Mouse (Mus musculus) MEL (cell line): ENCODE data around the gene Rfk. TPM values are rescaled to one million over a fixed set of nuclear protein-coding genes. Genes with fewer than 3 reads are reported as not detected.

Experiments
- DNase-seq: peaks from one replicate; pipeline ENCODE4 v3.0.0; 2011; ENCODE audit warnings: low read depth, low spot score
- H3K27ac ChIP-seq: 2 replicates; pipeline ENCODE4 v1.5.1; 2012; ENCODE audit warnings: low read depth, mild to moderate bottlenecking, control low read depth, low read length, moderate library complexity; ENCODE audit not compliant: control insufficient read depth
- H3K27me3 ChIP-seq, 2 experiments: fragments of 150-350 bp in 1 of 2; sonication (generic) in 1 of 2; 2 replicates each; pipeline ENCODE4 v1.6.1; 2012; ENCODE audit warnings: low read length in 2 of 2, mild to moderate bottlenecking in 2 of 2, improper control_type of control experiment in 1 of 2, moderate library complexity in 1 of 2; ENCODE audit not compliant: insufficient read depth in 2 of 2, control insufficient read depth in 1 of 2
- H3K36me3 ChIP-seq, 2 experiments: 2 replicates each; pipeline ENCODE4 v1.6.1; 2012 to 2014; ENCODE audit warnings: low read length in 2 of 2, improper control_type of control experiment in 1 of 2, inconsistent platforms in 1 of 2, mild to moderate bottlenecking in 1 of 2; ENCODE audit not compliant: insufficient read depth in 2 of 2, control insufficient read depth in 1 of 2
- H3K4me1 ChIP-seq, 2 experiments: fragments of 150-350 bp in 1 of 2; sonication (generic) in 1 of 2; 2 replicates each; pipeline ENCODE4 v1.6.1; 2012; ENCODE audit warnings: low read length in 2 of 2, improper control_type of control experiment in 1 of 2, mild to moderate bottlenecking in 1 of 2; ENCODE audit not compliant: insufficient read depth in 2 of 2, control insufficient read depth in 1 of 2
- H3K4me3 ChIP-seq, 2 experiments: fragments of 150-350 bp in 1 of 2; sonication (generic) in 1 of 2; 2 replicates each; pipeline ENCODE4 v1.5.1; 2012; ENCODE audit warnings: low read depth in 2 of 2, low read length in 2 of 2, mild to moderate bottlenecking in 2 of 2, moderate library complexity in 2 of 2, control low read depth in 1 of 2, improper control_type of control experiment in 1 of 2; ENCODE audit not compliant: control insufficient read depth in 1 of 2, insufficient read depth in 1 of 2
- H3K79me2 ChIP-seq: 2 replicates; pipeline ENCODE4 v1.6.1; 2012; ENCODE audit warnings: mild to moderate bottlenecking, low read length, moderate library complexity; ENCODE audit not compliant: control insufficient read depth, poor library complexity, insufficient read depth
- H3K9ac ChIP-seq: 2 replicates; pipeline ENCODE4 v1.6.1; 2012; ENCODE audit warnings: low read depth, mild to moderate bottlenecking, control low read depth, low read length, moderate library complexity; ENCODE audit not compliant: control insufficient read depth, poor library complexity, severe bottlenecking
- H3K9me3 ChIP-seq: fragments of 150-350 bp; sonication (generic); replicated peaks from 2 replicates; pipeline ENCODE4 v1.6.1; 2012; ENCODE audit warnings: mild to moderate bottlenecking, low read length, improper control_type of control experiment, moderate library complexity; ENCODE audit not compliant: insufficient read depth
- BHLHE40 ChIP-seq: IDR thresholded peaks from 2 replicates; pipeline ENCODE4 v1.6.1; 2012; ENCODE audit warnings: low read depth, mild to moderate bottlenecking, inconsistent platforms, low read length, improper control_type of control experiment, borderline replicate concordance
- CHD1 ChIP-seq: IDR thresholded peaks from 2 replicates; pipeline ENCODE4 v1.6.1; 2012; ENCODE audit warnings: low read depth, mild to moderate bottlenecking, inconsistent platforms, low read length, improper control_type of control experiment
- CHD2 ChIP-seq: IDR thresholded peaks from 2 replicates; pipeline ENCODE4 v1.6.1; 2011; ENCODE audit warnings: low read length, improper control_type of control experiment
- E2F4 ChIP-seq: IDR thresholded peaks from 2 replicates; pipeline ENCODE4 v1.6.1; 2011; ENCODE audit warnings: low read depth, low read length, improper control_type of control experiment, borderline replicate concordance
- ELF1 ChIP-seq: IDR thresholded peaks from 2 replicates; pipeline ENCODE4 v1.6.1; 2014; ENCODE audit warnings: low read depth, mild to moderate bottlenecking, inconsistent platforms, low read length, improper control_type of control experiment, moderate library complexity
- EP300 ChIP-seq, 2 experiments: IDR thresholded peaks; 2 replicates each; pipeline ENCODE4 v1.6.1; 2011; ENCODE audit warnings: improper control_type of control experiment in 2 of 2, low read length in 2 of 2, low read depth in 1 of 2, mild to moderate bottlenecking in 1 of 2
- ETS1 ChIP-seq: IDR thresholded peaks from 2 replicates; pipeline ENCODE4 v1.6.1; 2012; ENCODE audit warnings: low read depth, mild to moderate bottlenecking, inconsistent platforms, low read length, improper control_type of control experiment, moderate library complexity
- GATA1 ChIP-seq: IDR thresholded peaks from 2 replicates; pipeline ENCODE4 v1.6.1; 2011; ENCODE audit warnings: low read depth, low read length, improper control_type of control experiment
- JUND ChIP-seq: IDR thresholded peaks from 2 replicates; pipeline ENCODE4 v1.6.1; 2011; ENCODE audit warnings: low read depth, mild to moderate bottlenecking, improper control_type of control experiment, low read length
- MAX ChIP-seq: IDR thresholded peaks from 2 replicates; pipeline ENCODE4 v1.6.1; 2011; ENCODE audit warnings: low read length, improper control_type of control experiment
- MAZ ChIP-seq: IDR thresholded peaks from 2 replicates; pipeline ENCODE4 v1.6.1; 2012; ENCODE audit warnings: low read depth, mild to moderate bottlenecking, inconsistent platforms, low read length, improper control_type of control experiment
- MYB ChIP-seq: IDR thresholded peaks from 2 replicates; pipeline ENCODE4 v1.6.1; 2011; ENCODE audit warnings: mild to moderate bottlenecking, low read depth, low read length, improper control_type of control experiment
- NELFE ChIP-seq: IDR thresholded peaks from 2 replicates; pipeline ENCODE4 v1.6.1; 2011; ENCODE audit warnings: low read depth, low read length, improper control_type of control experiment
- NRF1 ChIP-seq: IDR thresholded peaks from 2 replicates; pipeline ENCODE4 v1.6.1; 2014; ENCODE audit warnings: low read depth, mild to moderate bottlenecking, inconsistent platforms, low read length, improper control_type of control experiment, moderate library complexity; ENCODE audit not compliant: poor library complexity, insufficient read depth, severe bottlenecking
- TAL1 ChIP-seq: IDR thresholded peaks from 2 replicates; pipeline ENCODE4 v1.6.1; 2012; ENCODE audit warnings: mild to moderate bottlenecking, inconsistent platforms, low read length, moderate library complexity, mixed read lengths
- TBP ChIP-seq: IDR thresholded peaks from 2 replicates; pipeline ENCODE4 v1.8.0; 2011; ENCODE audit warnings: low read depth, low read length, improper control_type of control experiment
- UBTF ChIP-seq: IDR thresholded peaks from 2 replicates; pipeline ENCODE4 v1.6.1; 2012; ENCODE audit warnings: low read depth, mild to moderate bottlenecking, inconsistent platforms, low read length, improper control_type of control experiment, moderate library complexity, borderline replicate concordance; ENCODE audit not compliant: insufficient read depth
- ZC3H11A ChIP-seq: IDR thresholded peaks from 2 replicates; pipeline ENCODE4 v1.6.1; 2012; ENCODE audit warnings: low read depth, mild to moderate bottlenecking, inconsistent platforms, low read length, improper control_type of control experiment
- ZKSCAN1 ChIP-seq: IDR thresholded peaks from 2 replicates; pipeline ENCODE4 v1.6.1; 2012; ENCODE audit warnings: low read depth, mild to moderate bottlenecking, inconsistent platforms, low read length, improper control_type of control experiment, moderate library complexity
- ZMIZ1 ChIP-seq: IDR thresholded peaks from 2 replicates; pipeline ENCODE4 v1.6.1; 2012; ENCODE audit warnings: low read depth, mild to moderate bottlenecking, inconsistent platforms, low read length, improper control_type of control experiment, moderate library complexity
- ZNF384 ChIP-seq: IDR thresholded peaks from 2 replicates; pipeline ENCODE4 v1.6.1; 2012; ENCODE audit warnings: low read depth, mild to moderate bottlenecking, inconsistent platforms, low read length, improper control_type of control experiment
- polyA plus RNA-seq, 2 experiments: library from polyadenylated mRNA; stranded (reverse) in 1 of 2; unstranded in 1 of 2; fragments of >175 nt in 1 of 2; fragments of >200 nt in 1 of 2; gene quantifications; 2 replicates each; pipeline versions ENCODE4 v1.2.1 to v1.2.4; 2012; ENCODE audit warnings: low replicate concordance in 2 of 2, low read depth in 1 of 2; ENCODE audit not compliant: insufficient read length in 2 of 2, insufficient read depth in 1 of 2, missing spikeins in 1 of 2
- total RNA-seq: library from RNA; depleted of rRNA; stranded (reverse); fragments of 300-350 nt; gene quantifications from 2 replicates; pipeline ENCODE4 v1.2.3, GENCODE M21; 2012

The Rfk gene
- total and polyA plus RNA-seq, 3 experiments: 16.2 to 39.7 TPM; not detected in 1

- TF ChIP-seq E2F4 (no peak), GATA1 (no peak), TBP (0 out of 2 replicates have a peak, but pooled peaks have one; percentile 14), ETS1 (no peak)
These were observed at the start of gene Rfk (continued) for GRCm38 (mm10) chr19:17393841-17394591.

DNA sequence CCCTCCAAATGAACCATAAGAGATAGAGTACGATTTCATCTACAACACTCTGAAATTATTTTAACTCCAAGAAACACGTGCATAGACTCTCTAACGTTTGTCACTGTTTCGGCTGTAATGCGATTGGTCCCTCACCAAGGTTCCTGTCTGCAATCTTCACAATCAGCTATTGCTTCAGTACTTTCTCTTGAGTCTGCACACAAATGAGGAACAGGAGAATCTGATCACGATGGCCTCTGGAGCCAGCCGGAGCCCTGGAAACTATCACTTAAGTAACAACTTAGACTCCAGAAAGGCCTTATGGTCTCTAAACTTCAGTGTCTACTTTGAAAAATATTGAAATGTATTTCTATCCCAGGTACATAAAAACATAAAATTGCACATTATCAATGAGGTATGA is 49.0 kb upstream of the Rfk start:
- no peaks in the 10 kb centered on the region; a peak in 1 of 4 replicates for H3K27me3 ChIP-seq
- no peak overlapping the region for H3K27ac ChIP-seq
- no peaks in the 10 kb centered on the region for H3K4me1 ChIP-seq

DNA sequence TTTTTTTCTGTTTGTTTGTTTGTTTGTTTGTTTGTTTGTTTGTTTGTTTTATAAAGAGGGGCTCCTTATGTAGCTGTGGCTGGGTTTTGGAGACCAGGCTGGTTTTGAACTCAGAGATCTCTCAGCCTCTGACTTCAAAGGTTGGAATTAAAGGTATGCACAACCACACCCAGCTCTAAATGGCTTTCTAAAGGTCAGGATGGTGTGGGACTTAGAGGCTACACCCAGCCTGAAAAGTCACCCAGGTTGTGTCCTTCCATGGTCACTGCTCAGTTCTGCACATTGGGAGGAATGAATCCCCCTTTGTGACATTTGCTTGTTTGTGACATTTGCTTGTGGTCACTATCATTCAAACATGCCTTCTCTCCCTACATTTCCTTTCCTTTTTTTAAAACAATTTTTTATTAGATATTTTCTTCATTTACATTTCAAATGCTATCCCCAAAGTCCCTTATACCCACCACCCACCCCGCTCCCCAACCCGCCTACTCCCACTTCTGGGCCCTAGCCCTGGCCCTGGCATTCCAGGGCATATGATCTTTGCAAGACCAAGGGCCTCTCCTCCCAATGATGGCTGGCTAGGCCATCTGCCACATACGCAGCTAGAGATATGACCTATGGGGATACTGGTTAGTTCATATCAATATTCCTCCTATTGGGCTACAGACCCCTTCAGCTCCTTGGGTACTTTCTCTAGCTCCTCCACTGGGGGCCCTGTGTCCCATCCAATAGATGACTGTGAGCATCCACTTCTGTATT is 46.9 kb upstream of the Rfk start:
- no peaks in the 10 kb centered on the region; a peak in 1 of 4 replicates for H3K27me3 ChIP-seq
- H3K4me3 ChIP-seq: no peak overlapping the region
- no peak overlapping the region for H3K9ac ChIP-seq
- H3K4me1 ChIP-seq: no peaks in the 10 kb centered on the region
- no peak overlapping the region for H3K27ac ChIP-seq
- H3K36me3 ChIP-seq: no peaks in the 10 kb centered on the region
- no peak for DNase-seq
- H3K9me3 ChIP-seq: no peaks in the 10 kb centered on the region
- TF ChIP-seq ZNF384: no peak
- TF ChIP-seq, all 39 proteins: peak for 0
- no peaks in the 10 kb centered on the region for H3K79me2 ChIP-seq

More for the DNA sequence above, 49.0 kb upstream of the Rfk start:
- TF ChIP-seq MAZ: no peak
- TF ChIP-seq ELF1: no peak
- no peak for TF ChIP-seq ETS1
- TF ChIP-seq ZMIZ1: no peak
- no peak for TF ChIP-seq BHLHE40
- no peak for TF ChIP-seq TBP
- no peak for TF ChIP-seq EP300 (IDR thresholded peaks at IDR 0.05; ENCODE audit: low read depth in 1 of 2, low read length in 2 of 2)
- no peak for TF ChIP-seq TAL1
- TF ChIP-seq JUND: no peak
- TF ChIP-seq UBTF: no peak
- no peak for TF ChIP-seq CHD2
- no peak for TF ChIP-seq ZC3H11A
- no peak for TF ChIP-seq NELFE
- no peak for TF ChIP-seq ZKSCAN1
- TF ChIP-seq NRF1: no peak
- TF ChIP-seq MYB: no peak
- TF ChIP-seq CHD1: no peak
- no peak for TF ChIP-seq MAX
- Histone ChIP-seq H3K79me2 (no peaks in the 10 kb centered on the region), H3K4me3 (no peak overlapping the region), H3K36me3 (no peaks in the 10 kb centered on the region), H3K9ac (no peak overlapping the region), H3K9me3 (no peaks in the 10 kb centered on the region)
- no peak for DNase-seq
